Mouse (Mus musculus) liver, postnatal 0 days (tissue): ENCODE measurements around the gene Clec12a.

Source experiments
- CTCF ChIP-seq: sonication (generic); IDR thresholded peaks from 2 replicates; pipeline ENCODE4 v1.5.1; 2016; ENCODE audit warnings: antibody characterized with exemption, low read depth
- EP300 ChIP-seq: IDR thresholded peaks from 2 replicates; pipeline ENCODE4 v1.6.1; 2016; ENCODE audit warnings: antibody characterized with exemption, low read depth, mild to moderate bottlenecking

GRCm38 (mm10) chr6:129319331-129319730, 23.2 kb upstream of the Clec12a start:
- TF ChIP-seq CTCF (no peak), EP300 (no peak)
